Mouse (Mus musculus) mature B cell (primary cell): ENCODE data around the gene Wnt10b.

ENCODE experiments used
- in situ Hi-C: fragments of 300-500 bp; cut with MboI; formaldehyde crosslinking; loops from 2 replicates; pipeline ENCODE4 v1.14.3; 2019

Gene Wnt10b

GRCm38 (mm10) chr15:98796803-98797595 is 19.0 kb upstream of the Wnt10b start:
- in situ Hi-C loops: no loop called here

- in situ Hi-C loops: no loop called here
Measured at GRCm38 (mm10) chr15:98793141-98793698, 15.3 kb upstream of the Wnt10b start.

DNA sequence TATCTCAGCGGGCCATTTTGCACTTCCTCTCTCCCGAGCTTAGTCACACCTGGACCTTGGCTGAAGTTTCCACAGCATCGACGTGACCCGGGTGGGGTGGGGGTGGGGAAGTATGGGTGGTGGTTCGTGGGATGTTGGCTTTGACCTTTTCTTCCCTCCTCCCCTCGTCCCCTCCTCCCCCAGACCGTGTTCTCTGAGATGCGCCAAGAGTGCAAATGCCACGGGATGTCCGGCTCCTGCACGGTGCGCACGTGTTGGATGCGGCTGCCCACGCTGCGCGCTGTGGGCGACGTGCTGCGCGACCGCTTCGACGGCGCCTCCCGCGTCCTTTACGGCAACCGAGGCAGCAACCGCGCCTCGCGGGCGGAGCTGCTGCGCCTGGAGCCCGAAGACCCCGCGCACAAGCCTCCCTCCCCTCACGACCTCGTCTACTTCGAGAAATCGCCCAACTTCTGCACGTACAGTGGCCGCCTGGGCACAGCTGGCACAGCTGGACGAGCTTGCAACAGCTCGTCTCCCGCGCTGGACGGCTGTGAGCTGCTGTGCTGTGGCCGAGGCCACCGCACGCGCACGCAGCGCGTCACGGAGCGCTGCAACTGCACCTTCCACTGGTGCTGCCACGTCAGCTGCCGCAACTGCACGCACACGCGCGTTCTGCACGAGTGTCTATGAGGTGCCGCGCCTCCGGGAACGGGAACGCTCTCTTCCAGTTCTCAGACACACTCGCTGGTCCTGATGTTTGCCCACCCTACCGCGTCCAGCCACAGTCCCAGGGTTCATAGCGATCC is 14.5 kb upstream of the Wnt10b start:
- in situ Hi-C loops: no loop called here

DNA sequence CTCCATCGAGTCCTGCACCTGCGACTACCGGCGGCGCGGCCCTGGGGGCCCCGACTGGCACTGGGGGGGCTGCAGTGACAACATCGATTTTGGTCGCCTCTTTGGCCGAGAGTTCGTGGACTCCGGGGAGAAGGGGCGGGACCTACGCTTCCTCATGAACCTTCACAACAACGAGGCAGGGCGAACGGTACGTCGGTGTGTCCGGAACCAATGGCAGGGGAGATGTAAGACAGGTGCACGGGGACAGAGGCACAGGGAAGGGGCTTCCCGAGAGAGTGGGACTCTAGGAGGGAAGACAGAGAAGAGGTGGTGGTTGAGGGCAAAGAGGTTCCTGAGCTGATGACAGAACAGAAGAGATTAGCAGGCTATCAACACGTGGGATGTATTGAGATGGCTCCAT is 13.8 kb upstream of the Wnt10b start:
- in situ Hi-C loops: no loop called here

GRCm38 (mm10) chr15:98791221-98791620 is 13.3 kb upstream of the Wnt10b start:
- in situ Hi-C loops: no loop called here

- in situ Hi-C loops: no loop called here
Measured at GRCm38 (mm10) chr15:98790761-98791160, 12.8 kb upstream of the Wnt10b start.

DNA sequence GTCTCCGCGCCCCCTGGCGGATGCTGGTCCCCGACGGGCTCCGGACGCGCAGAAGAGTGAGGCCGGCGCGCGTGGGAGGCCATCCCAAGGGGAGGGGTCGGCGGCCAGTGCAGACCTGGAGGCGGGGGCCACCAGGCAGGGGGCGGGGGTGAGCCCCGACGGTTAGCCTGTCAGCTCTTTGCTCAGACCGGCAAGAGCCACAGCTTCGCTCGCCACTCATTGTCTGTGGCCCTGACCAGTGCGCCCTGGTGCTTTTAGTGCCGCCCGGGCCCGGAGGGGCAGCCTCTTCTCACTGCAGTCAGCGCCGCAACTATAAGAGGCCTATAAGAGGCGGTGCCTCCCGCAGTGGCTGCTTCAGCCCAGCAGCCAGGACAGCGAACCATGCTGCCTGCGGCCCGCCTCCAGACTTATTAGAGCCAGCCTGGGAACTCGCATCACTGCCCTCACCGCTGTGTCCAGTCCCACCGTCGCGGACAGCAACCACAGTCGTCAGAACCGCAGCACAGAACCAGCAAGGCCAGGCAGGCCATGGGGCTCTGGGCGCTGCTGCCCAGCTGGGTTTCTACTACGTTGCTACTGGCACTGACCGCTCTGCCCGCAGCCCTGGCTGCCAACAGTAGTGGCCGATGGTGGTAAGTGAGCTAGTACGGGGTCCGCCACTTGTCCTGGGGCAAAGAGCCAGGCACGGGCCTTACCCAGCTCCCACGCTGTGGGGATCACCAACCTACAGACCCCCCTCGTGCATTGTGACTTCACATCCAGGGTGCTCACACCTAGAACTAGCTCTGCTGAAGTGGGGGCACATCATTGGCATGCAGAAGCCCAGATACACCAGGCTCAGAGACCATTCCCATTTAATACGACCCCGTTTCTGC is 11.9 kb upstream of the Wnt10b start, which contains the start of gene Wnt1:
Gene Wnt1 (plus strand): TSS at position 197 of the 875 bp plus-strand sequence.
- in situ Hi-C loops: no loop called here

- in situ Hi-C loops: no loop called here
Measured at GRCm38 (mm10) chr15:98788972-98789660, 11.2 kb upstream of the Wnt10b start.

DNA sequence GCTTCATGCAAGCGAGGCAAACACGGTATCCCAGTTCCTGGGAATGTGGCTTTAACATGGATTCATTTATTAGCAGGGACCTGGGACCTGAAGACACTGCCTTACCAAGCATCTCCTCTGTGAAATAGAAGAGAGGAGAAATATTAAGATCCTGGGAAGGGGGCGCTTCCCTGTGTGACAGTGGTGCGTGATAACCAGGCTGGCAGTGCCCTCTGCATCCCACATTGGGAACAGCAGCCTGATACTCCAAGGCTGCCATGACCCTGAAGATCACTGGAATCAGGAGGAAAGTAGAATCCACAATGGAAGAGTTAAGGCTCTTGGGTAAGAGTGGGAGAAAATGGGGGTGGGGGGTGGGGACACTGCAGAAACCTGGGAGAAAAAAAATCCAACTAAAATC is 10.0 kb upstream of the Wnt10b start:
- in situ Hi-C loops: no loop called here

- in situ Hi-C loops: no loop called here
Measured at GRCm38 (mm10) chr15:98785744-98786143, 7.8 kb upstream of the Wnt10b start.

DNA sequence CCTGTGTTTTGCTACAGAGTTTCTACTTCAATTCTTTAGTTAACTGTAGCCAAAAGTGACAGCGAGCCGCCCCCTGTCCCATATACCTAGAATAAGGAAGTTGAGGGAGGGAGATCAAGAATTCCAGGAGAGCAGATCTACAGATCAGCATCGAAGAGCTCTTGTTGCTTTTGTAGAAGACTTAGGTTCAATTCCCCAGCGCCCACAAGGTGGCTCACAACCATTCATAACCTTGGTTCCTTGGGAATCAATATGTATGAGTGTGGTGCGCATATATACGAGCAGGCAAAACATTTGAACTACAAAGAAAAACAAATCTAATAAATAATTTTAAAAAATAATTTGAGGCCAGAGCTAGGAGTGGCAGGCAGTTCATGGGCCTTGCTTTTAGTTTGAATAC is 3.2 kb upstream of the Wnt10b start:
- in situ Hi-C loops: no loop called here

- in situ Hi-C loops: no loop called here
Measured at GRCm38 (mm10) chr15:98780573-98780972, 2.6 kb upstream of the Wnt10b start.

GRCm38 (mm10) chr15:98780075-98780474 is 2.1 kb upstream of the Wnt10b start:
- in situ Hi-C loops: no loop called here

- in situ Hi-C loops: no loop called here
Measured at GRCm38 (mm10) chr15:98778806-98779205, 856 bp upstream of the Wnt10b start.

- in situ Hi-C loops: no loop called here
Measured at GRCm38 (mm10) chr15:98778191-98778770, 331 bp upstream of the Wnt10b start.

DNA sequence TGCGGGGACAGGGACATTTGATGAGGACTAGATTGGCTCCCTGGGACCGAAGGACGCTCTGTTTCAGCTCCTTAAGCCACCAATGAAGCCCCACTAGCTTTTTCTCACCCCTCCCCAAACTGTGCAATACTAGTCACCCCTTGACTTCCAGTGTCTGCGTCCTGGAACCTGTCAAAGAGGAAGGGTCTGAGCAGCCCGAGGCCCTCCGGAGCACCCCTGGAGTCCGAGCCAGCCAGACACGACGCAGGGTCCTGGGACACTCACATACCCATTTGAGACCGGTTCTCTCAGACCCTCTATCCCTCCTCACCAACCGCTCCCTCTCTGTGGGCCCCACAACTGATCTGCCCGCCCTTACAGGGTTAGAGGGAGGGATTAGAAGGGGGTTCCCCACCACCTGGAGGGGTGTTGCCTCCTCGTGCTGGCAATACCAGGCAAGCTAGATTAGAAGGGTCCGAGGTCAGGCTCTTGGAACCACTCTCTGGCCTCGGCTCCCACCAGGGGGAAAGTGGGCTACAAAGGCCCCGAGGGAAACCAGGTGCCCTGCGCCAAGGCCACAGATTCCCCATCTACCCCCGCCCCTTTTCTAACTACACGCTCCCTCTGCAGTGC is 839 bp downstream of the Wnt10b start:
- in situ Hi-C loops: no loop called here

GRCm38 (mm10) chr15:98776280-98777004 is 1.5 kb downstream of the Wnt10b start:
- in situ Hi-C loops: no loop called here

DNA sequence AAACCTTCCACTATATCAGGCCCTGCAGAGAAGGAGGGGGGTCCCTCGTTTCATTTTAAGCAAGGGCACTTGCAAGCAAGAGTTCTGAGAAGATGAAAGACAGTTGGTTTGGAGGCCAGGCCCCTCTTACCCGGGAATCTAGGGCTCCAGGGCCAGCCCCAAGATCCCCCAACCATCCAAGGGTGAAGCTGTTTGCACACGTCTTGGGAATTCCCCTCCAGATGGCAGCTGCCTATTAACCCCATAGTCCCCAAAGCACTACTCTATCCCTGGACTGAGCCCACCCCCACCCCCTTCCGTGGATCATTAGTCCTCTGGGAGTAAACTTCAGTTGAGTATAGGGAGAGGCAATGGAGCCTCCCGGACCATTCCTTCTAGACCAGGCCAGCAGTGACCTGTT is 2.4 kb downstream of the Wnt10b start:
- in situ Hi-C loops: no loop called here

DNA sequence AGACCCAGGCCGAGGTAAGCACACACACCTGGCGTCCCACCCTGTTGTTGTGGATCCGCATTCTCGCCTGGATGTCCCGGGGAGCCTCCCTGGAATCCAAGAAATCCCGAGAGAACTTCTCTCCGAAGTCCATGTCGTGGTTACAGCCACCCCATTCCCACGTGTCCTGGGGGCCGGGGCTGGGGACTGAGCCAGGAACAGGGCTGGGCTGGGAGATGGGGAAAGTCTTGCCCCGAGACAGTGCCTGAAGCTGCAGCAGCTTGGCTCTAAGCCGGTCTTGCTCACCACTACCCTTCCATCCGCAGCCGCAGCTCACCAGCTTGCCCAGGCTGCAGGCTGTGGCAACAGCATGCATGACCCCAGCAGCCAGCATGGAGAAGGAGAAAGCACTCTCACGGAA is 3.9 kb downstream of the Wnt10b start:
- in situ Hi-C loops: no loop called here
